Mouse (Mus musculus) cerebellum, postnatal 4 days (tissue): ENCODE results near the gene Serpine1.

Experiments used
- DNase-seq, 2 experiments: peaks; one replicate each; pipeline ENCODE4 v3.0.0; 2022; ENCODE audit warnings: low spot score in 2 of 2, mixed read lengths in 1 of 2

Serpine1 gene

GRCm38 (mm10) chr5:137054873-137055272 is 17.2 kb downstream of the Serpine1 start:
- DNase-seq, result no peak

- DNase-seq, result no peak
Observed at GRCm38 (mm10) chr5:137054299-137054698, 17.8 kb downstream of the Serpine1 start.

GRCm38 (mm10) chr5:137051914-137052505 is 20.1 kb downstream of the Serpine1 start:
- no peak for DNase-seq

- no peak for DNase-seq
Observed at GRCm38 (mm10) chr5:137051125-137051524, 20.9 kb downstream of the Serpine1 start.

- DNase-seq, result no peak
Observed at GRCm38 (mm10) chr5:137046991-137047390, 25.1 kb downstream of the Serpine1 start.

GRCm38 (mm10) chr5:137046324-137046718 is 25.7 kb downstream of the Serpine1 start:
- no peak for DNase-seq

- DNase-seq, result peak; percentile 97 to 99
Observed at GRCm38 (mm10) chr5:137045402-137046323, 26.4 kb downstream of the Serpine1 start, which contains the start of gene Ap1s1. TSS of gene Ap1s1 (minus strand) at chr5:137046135.

GRCm38 (mm10) chr5:137043997-137044396 is 28.1 kb downstream of the Serpine1 start:
- no peak for DNase-seq

- no peak for DNase-seq
Observed at GRCm38 (mm10) chr5:137041442-137041841, 30.6 kb downstream of the Serpine1 start.

GRCm38 (mm10) chr5:137039453-137039852 is 32.6 kb downstream of the Serpine1 start:
- no peak for DNase-seq

- DNase-seq, result no peak
Observed at GRCm38 (mm10) chr5:137036211-137036610, 35.9 kb downstream of the Serpine1 start.

- DNase-seq, result peak; percentile 71 to 88
Observed at GRCm38 (mm10) chr5:137032641-137033074, 39.4 kb downstream of the Serpine1 start.

- peak; percentile 54 to 56 for DNase-seq
Observed at GRCm38 (mm10) chr5:137032033-137032421, 40.0 kb downstream of the Serpine1 start.

GRCm38 (mm10) chr5:137031076-137032032 is 40.7 kb downstream of the Serpine1 start:
- no peak for DNase-seq

GRCm38 (mm10) chr5:137030416-137030810 is 41.7 kb downstream of the Serpine1 start:
- DNase-seq, result no peak

- peak; percentile 94 to 97 for DNase-seq
Observed at GRCm38 (mm10) chr5:137029643-137030415, 42.2 kb downstream of the Serpine1 start.

GRCm38 (mm10) chr5:137029273-137029585 is 42.8 kb downstream of the Serpine1 start:
- no peak for DNase-seq

GRCm38 (mm10) chr5:137028561-137029272 is 43.4 kb downstream of the Serpine1 start:
- peak in 1 of 2 experiments; percentile 46 for DNase-seq

- DNase-seq, result no peak
Observed at GRCm38 (mm10) chr5:137026092-137026491, 46.0 kb downstream of the Serpine1 start, which contains the start of gene Vgf. TSS of gene Vgf (plus strand) at chr5:137026392.

- DNase-seq, result peak; percentile 88 to 91
Observed at GRCm38 (mm10) chr5:137025132-137025531, 46.9 kb downstream of the Serpine1 start.
